Mouse (Mus musculus) limb, embryonic 14.5 days (tissue): ENCODE measurements around the gene Gm5862. TPM values are rescaled to one million over a fixed set of nuclear protein-coding genes. Genes with fewer than 3 reads are reported as not detected.
"Not testable (repeated sequence)": the region's sequence is repeated elsewhere in the genome, so short reads cannot be mapped to it uniquely, and the experiment has no call there.

Source experiments
- ATAC-seq: fragments of 200-750 bp; cut with Nextera tagmentation; 2 replicates; pipeline ENCODE4 v1.8.0; 2017; ENCODE audit warnings: low read depth, moderate number of reproducible peaks, moderate TSS enrichment; ENCODE audit not compliant: low FRiP score
- DNase-seq: peaks from one replicate; pipeline ENCODE4 v3.0.0-alpha.2; 2015; ENCODE audit warnings: low spot score
- H3K27ac ChIP-seq: fragments of 300-500 bp; sonication (generic); replicated peaks from 2 replicates; pipeline ENCODE4 v1.5.1; 2014; ENCODE audit warnings: low read depth, mild to moderate bottlenecking, low read length, moderate library complexity, mixed read lengths
- H3K27me3 ChIP-seq: fragments of 300-500 bp; sonication (generic); 2 replicates; pipeline ENCODE4 v1.6.1; 2014; ENCODE audit warnings: low read length, mixed read lengths; ENCODE audit not compliant: control insufficient read depth, insufficient read depth
- H3K36me3 ChIP-seq: fragments of 300-500 bp; sonication (generic); 2 replicates; pipeline ENCODE4 v1.6.1; 2014; ENCODE audit warnings: mild to moderate bottlenecking, low read length, moderate library complexity, mixed read lengths; ENCODE audit not compliant: control insufficient read depth, insufficient read depth
- H3K4me1 ChIP-seq: fragments of 300-500 bp; sonication (generic); 2 replicates; pipeline ENCODE4 v1.6.1; 2014; ENCODE audit warnings: antibody characterized with exemption, low read length, mixed read lengths; ENCODE audit not compliant: control insufficient read depth, insufficient read depth
- H3K4me2 ChIP-seq: fragments of 300-500 bp; sonication (generic); replicated peaks from 2 replicates; pipeline ENCODE4 v1.6.1; 2014; ENCODE audit warnings: low read depth, mild to moderate bottlenecking, low read length, moderate library complexity; ENCODE audit not compliant: severe bottlenecking
- H3K4me3 ChIP-seq: fragments of 300-500 bp; sonication (generic); replicated peaks from 2 replicates; pipeline ENCODE4 v1.5.1; 2014; ENCODE audit warnings: low read length
- H3K9ac ChIP-seq: fragments of 300-500 bp; sonication (generic); 2 replicates; pipeline ENCODE4 v1.6.1; 2014; ENCODE audit warnings: mild to moderate bottlenecking, low read depth, low read length, moderate library complexity; ENCODE audit not compliant: severe bottlenecking
- H3K9me3 ChIP-seq: fragments of 300-500 bp; sonication (generic); 2 replicates; pipeline ENCODE4 v1.6.1; 2016; ENCODE audit warnings: low read length; ENCODE audit not compliant: control insufficient read depth
- POLR2A ChIP-seq: fragments of 200-500 bp; IDR thresholded peaks from 2 replicates; pipeline ENCODE4 v1.8.0; 2012; ENCODE audit warnings: inconsistent platforms, mild to moderate bottlenecking, moderate library complexity, borderline replicate concordance; ENCODE audit not compliant: insufficient read depth, insufficient read length; ENCODE audit errors: extremely low read depth
- WGBS: fragments of 180-500 bp; shearing (Covaris S2); extraction: QIAGEN DNeasy Blood & Tissue Kit; methylation state at CpG from one replicate; pipeline ENCODE4 v1.1.7; 2014; 5-methylcytosine and 5-hydroxymethylcytosine counted together
- polyA plus RNA-seq, 2 experiments: library from polyadenylated mRNA; depleted of rRNA in 1 of 2; stranded (reverse) in 1 of 2; unstranded in 1 of 2; fragments of >200 nt; fragmentation: Nextera tagmentation in 1 of 2; extraction: Ambion mirVana in 1 of 2; gene quantifications; 2 replicates each; pipeline versions ENCODE4 v1.2.1 to v1.2.3; 2012 to 2014

Gene Gm5862
- not detected in 2 replicates for polyA plus RNA-seq (2012; rRNA removed)
- polyA plus RNA-seq (2014; fragmentation: Nextera tagmentation; extraction: Ambion mirVana), result not detected in 2 replicates

GRCm38 (mm10) chr5:26022816-26023215, at the start of gene Gm5862:
Gene Gm5862 (minus strand): TSS chr5:26022916.
- not testable (repeated sequence) for H3K4me3 ChIP-seq, H3K27ac ChIP-seq, H3K9ac ChIP-seq, H3K9me3 ChIP-seq, H3K4me1 ChIP-seq, ATAC-seq, DNase-seq, H3K4me2 ChIP-seq, H3K27me3 ChIP-seq, H3K36me3 ChIP-seq
- no CpG with 5 or more reads among the region's 3 CpGs for WGBS

- Histone ChIP-seq H3K4me3 (no peak overlapping the region), H3K36me3 (no peaks in the 10 kb centered on the region), H3K27me3 (no peaks in the 10 kb centered on the region), H3K9ac (no peak overlapping the region), H3K27ac (no peak overlapping the region), H3K9me3 (no peaks in the 10 kb centered on the region), H3K4me1 (no peaks in the 10 kb centered on the region), H3K4me2 (no peak overlapping the region)
- 88% methylated on average over 24 of the region's 24 CpGs for WGBS
- no peak for DNase-seq
- no peak for ATAC-seq
- no peak for TF ChIP-seq POLR2A
These were observed 48.0 kb upstream of the Gm5862 start for GRCm38 (mm10) chr5:26070716-26071115.

GRCm38 (mm10) chr5:26058481-26058880, 35.8 kb upstream of the Gm5862 start, which contains the start of gene Gm7347:
Gene Gm7347 (minus strand): TSS chr5:26058581.
- H3K4me2 ChIP-seq, DNase-seq, H3K4me3 ChIP-seq, H3K27me3 ChIP-seq, H3K9ac ChIP-seq, ATAC-seq, H3K4me1 ChIP-seq, H3K27ac ChIP-seq, H3K36me3 ChIP-seq, H3K9me3 ChIP-seq: not testable (repeated sequence)
- no CpG with 5 or more reads among the region's 2 CpGs for WGBS

GRCm38 (mm10) chr5:26039458-26039857, 16.7 kb upstream of the Gm5862 start, which contains the start of gene Speer4a:
Gene Speer4a (minus strand): TSS chr5:26039558.
- not testable (repeated sequence) for H3K27ac ChIP-seq, DNase-seq, H3K27me3 ChIP-seq, H3K36me3 ChIP-seq, H3K9ac ChIP-seq, H3K9me3 ChIP-seq, H3K4me1 ChIP-seq, H3K4me2 ChIP-seq, H3K4me3 ChIP-seq, ATAC-seq
- WGBS, result 69% methylated on average over 2 of the region's 2 CpGs

GRCm38 (mm10) chr5:26007697-26008096, 15.0 kb downstream of the Gm5862 start:
- 65% methylated on average over 6 of the region's 7 CpGs for WGBS
- not testable (repeated sequence) for H3K4me2 ChIP-seq, H3K4me1 ChIP-seq, H3K27ac ChIP-seq, DNase-seq, H3K9me3 ChIP-seq, ATAC-seq, H3K27me3 ChIP-seq, H3K9ac ChIP-seq, H3K4me3 ChIP-seq, H3K36me3 ChIP-seq

GRCm38 (mm10) chr5:26006937-26007695, 15.6 kb downstream of the Gm5862 start:
- 24% methylated on average over 41 of the region's 45 CpGs for WGBS
- not testable (repeated sequence) for DNase-seq, H3K4me1 ChIP-seq, H3K9ac ChIP-seq, H3K27me3 ChIP-seq, H3K27ac ChIP-seq, H3K36me3 ChIP-seq, H3K9me3 ChIP-seq
- H3K4me3 ChIP-seq, result peak overlapping the region; percentile 10
- peak overlapping the region; percentile 33 for H3K4me2 ChIP-seq
- peak; percentile 47 for ATAC-seq

- H3K9me3 ChIP-seq, H3K4me1 ChIP-seq, ATAC-seq, H3K4me3 ChIP-seq, H3K4me2 ChIP-seq, H3K9ac ChIP-seq, H3K36me3 ChIP-seq, H3K27ac ChIP-seq, DNase-seq, H3K27me3 ChIP-seq: not testable (repeated sequence)
- 92% methylated on average over 1 of the region's 2 CpGs for WGBS
These were observed 18.0 kb downstream of the Gm5862 start, which contains the start of gene Gm1979 for GRCm38 (mm10) chr5:26004698-26005097. Gene Gm1979 (minus strand): TSS chr5:26004798.

GRCm38 (mm10) chr5:25988550-25988949, 34.2 kb downstream of the Gm5862 start, which contains the start of gene Gm21698:
Gene Gm21698 (minus strand): TSS chr5:25988650.
- ATAC-seq, H3K9ac ChIP-seq, H3K4me3 ChIP-seq, H3K4me2 ChIP-seq, DNase-seq, H3K27ac ChIP-seq, H3K36me3 ChIP-seq, H3K27me3 ChIP-seq, H3K9me3 ChIP-seq, H3K4me1 ChIP-seq: not testable (repeated sequence)
- WGBS, result no CpG with 5 or more reads among the region's 3 CpGs
